Mouse (Mus musculus): ENCODE results near the gene Rpl3. TPM values are rescaled to one million over a fixed set of nuclear protein-coding genes. Genes with fewer than 3 reads are reported as not detected.

Gene Rpl3
- polyA plus RNA-seq, 1 experiment from 2014 or later = 1,003 TPM

- Histone ChIP-seq H3K4me1 (ENCODE audit: control insufficient read depth, insufficient read depth, low read length) (no peaks in the 10 kb centered on the region), H3K9me3 (ENCODE audit: control insufficient read depth, low read length) (0 out of 2 replicates have a peak, but pooled peaks cover 2% of the 10 kb centered on the region), H3K4me3 (ENCODE audit: low read depth, low read length) (no peak overlapping the region), H3K4me2 (ENCODE audit: low read depth) (no peak overlapping the region), H3K9ac (ENCODE audit: low read length) (no peak overlapping the region), H3K36me3 (ENCODE audit: control insufficient read depth, insufficient read depth, low read length) (no peaks in the 10 kb centered on the region), H3K27me3 (ENCODE audit: control insufficient read depth, insufficient read depth, low read length) (no peaks in the 10 kb centered on the region), H3K27ac (ENCODE audit: low read depth, low read length) (no peak overlapping the region)
- ATAC-seq (ENCODE audit: insufficient read depth, low FRiP score, low TSS enrichment) (no peak), DNase-seq (ENCODE audit: low spot score) (no peak)
- 77% methylated on average over 2 of the region's 2 CpGs for WGBS
These were observed 44.4 kb downstream of the Rpl3 start for GRCm38 (mm10) chr15:80047242-80047641.

- H3K27me3 ChIP-seq (ENCODE audit: control insufficient read depth, insufficient read depth, low read length) = no peaks in the 10 kb centered on the region
- H3K4me1 ChIP-seq (ENCODE audit: control insufficient read depth, insufficient read depth, low read length) = no peaks in the 10 kb centered on the region
- H3K9me3 ChIP-seq (ENCODE audit: control insufficient read depth, low read length) = 0 out of 2 replicates have a peak, but pooled peaks cover 2% of the 10 kb centered on the region
- ATAC-seq (ENCODE audit: insufficient read depth, low FRiP score, low TSS enrichment) (no peak), DNase-seq (ENCODE audit: low spot score) (no peak)
- H3K4me2 ChIP-seq (ENCODE audit: low read depth) = no peak overlapping the region
- 94% methylated on average over 2 of the region's 2 CpGs for WGBS
- H3K4me3 ChIP-seq (ENCODE audit: low read depth, low read length) = no peak overlapping the region
- H3K36me3 ChIP-seq (ENCODE audit: control insufficient read depth, insufficient read depth, low read length) = no peaks in the 10 kb centered on the region
- H3K27ac ChIP-seq (ENCODE audit: low read depth, low read length) = no peak overlapping the region
- no peak overlapping the region for H3K9ac ChIP-seq (ENCODE audit: low read length)
These were observed 45.9 kb downstream of the Rpl3 start for GRCm38 (mm10) chr15:80045749-80046148.

- H3K4me1 ChIP-seq (ENCODE audit: control insufficient read depth, insufficient read depth, low read length) = no peaks in the 10 kb centered on the region
- WGBS = 91% methylated on average over 10 of the region's 10 CpGs
- no peak overlapping the region for H3K4me3 ChIP-seq (ENCODE audit: low read depth, low read length)
- no peaks in the 10 kb centered on the region for H3K36me3 ChIP-seq (ENCODE audit: control insufficient read depth, insufficient read depth, low read length)
- H3K27ac ChIP-seq (ENCODE audit: low read depth, low read length) = no peak overlapping the region
- no peak overlapping the region for H3K9ac ChIP-seq (ENCODE audit: low read length)
- DNase-seq (ENCODE audit: low spot score) (no peak), ATAC-seq (ENCODE audit: insufficient read depth, low FRiP score, low TSS enrichment) (no peak)
- 0 out of 2 replicates have a peak, but pooled peaks cover 2% of the 10 kb centered on the region for H3K9me3 ChIP-seq (ENCODE audit: control insufficient read depth, low read length)
- H3K27me3 ChIP-seq (ENCODE audit: control insufficient read depth, insufficient read depth, low read length) = no peaks in the 10 kb centered on the region
- H3K4me2 ChIP-seq (ENCODE audit: low read depth) = no peak overlapping the region
These were observed 47.4 kb downstream of the Rpl3 start for GRCm38 (mm10) chr15:80044249-80044648.

GRCm38 (mm10) chr15:80042152-80042551 is 49.5 kb downstream of the Rpl3 start:
- WGBS = 68% methylated on average over 4 of the region's 4 CpGs
- H3K4me1 ChIP-seq (ENCODE audit: control insufficient read depth, insufficient read depth, low read length) = no peaks in the 10 kb centered on the region
- DNase-seq (ENCODE audit: low spot score) (no peak), ATAC-seq (ENCODE audit: insufficient read depth, low FRiP score, low TSS enrichment) (no peak)
- no peaks in the 10 kb centered on the region for H3K27me3 ChIP-seq (ENCODE audit: control insufficient read depth, insufficient read depth, low read length)
- H3K36me3 ChIP-seq (ENCODE audit: control insufficient read depth, insufficient read depth, low read length) = no peaks in the 10 kb centered on the region
- no peak overlapping the region for H3K4me3 ChIP-seq (ENCODE audit: low read depth, low read length)
- H3K4me2 ChIP-seq (ENCODE audit: low read depth) = no peak overlapping the region
- no peak overlapping the region for H3K27ac ChIP-seq (ENCODE audit: low read depth, low read length)
- H3K9me3 ChIP-seq (ENCODE audit: control insufficient read depth, low read length) = 0 out of 2 replicates have a peak, but pooled peaks cover 2% of the 10 kb centered on the region
- no peak overlapping the region for H3K9ac ChIP-seq (ENCODE audit: low read length)

GRCm38 (mm10) chr15:80038110-80038391 is 53.6 kb downstream of the Rpl3 start:
- Histone ChIP-seq H3K27ac (ENCODE audit: low read depth, low read length) (no peak overlapping the region), H3K36me3 (ENCODE audit: control insufficient read depth, insufficient read depth, low read length) (no peaks in the 10 kb centered on the region), H3K27me3 (ENCODE audit: control insufficient read depth, insufficient read depth, low read length) (no peaks in the 10 kb centered on the region), H3K4me3 (ENCODE audit: low read depth, low read length) (no peak overlapping the region), H3K4me2 (ENCODE audit: low read depth) (no peak overlapping the region), H3K4me1 (ENCODE audit: control insufficient read depth, insufficient read depth, low read length) (no peaks in the 10 kb centered on the region), H3K9ac (ENCODE audit: low read length) (no peak overlapping the region), H3K9me3 (ENCODE audit: control insufficient read depth, low read length) (no peaks in the 10 kb centered on the region)
- ATAC-seq (ENCODE audit: insufficient read depth, low FRiP score, low TSS enrichment) = no peak
- DNase-seq (ENCODE audit: low spot score) = no peak
- WGBS = 100% methylated on average over 2 of the region's 2 CpGs

GRCm38 (mm10) chr15:80037255-80038109 is 54.2 kb downstream of the Rpl3 start:
- Histone ChIP-seq H3K36me3 (ENCODE audit: control insufficient read depth, insufficient read depth, low read length) (no peaks in the 10 kb centered on the region), H3K4me2 (ENCODE audit: low read depth) (no peak overlapping the region), H3K27ac (ENCODE audit: low read depth, low read length) (no peak overlapping the region), H3K9me3 (ENCODE audit: control insufficient read depth, low read length) (no peaks in the 10 kb centered on the region), H3K27me3 (ENCODE audit: control insufficient read depth, insufficient read depth, low read length) (no peaks in the 10 kb centered on the region), H3K4me3 (ENCODE audit: low read depth, low read length) (no peak overlapping the region), H3K9ac (ENCODE audit: low read length) (no peak overlapping the region), H3K4me1 (ENCODE audit: control insufficient read depth, insufficient read depth, low read length) (no peaks in the 10 kb centered on the region)
- WGBS = 89% methylated on average over 11 of the region's 11 CpGs
- ATAC-seq (ENCODE audit: insufficient read depth, low FRiP score, low TSS enrichment) = no peak
- no peak for DNase-seq (ENCODE audit: low spot score)

GRCm38 (mm10) chr15:80035341-80035885 is 56.3 kb downstream of the Rpl3 start:
- H3K9ac ChIP-seq (ENCODE audit: low read length) = no peak overlapping the region
- DNase-seq (ENCODE audit: low spot score) (no peak), ATAC-seq (ENCODE audit: insufficient read depth, low FRiP score, low TSS enrichment) (no peak)
- no peak overlapping the region for H3K27ac ChIP-seq (ENCODE audit: low read depth, low read length)
- no peak overlapping the region for H3K4me2 ChIP-seq (ENCODE audit: low read depth)
- no peak overlapping the region for H3K4me3 ChIP-seq (ENCODE audit: low read depth, low read length)
- no peaks in the 10 kb centered on the region for H3K9me3 ChIP-seq (ENCODE audit: control insufficient read depth, low read length)
- 84% methylated on average over 6 of the region's 6 CpGs for WGBS
- no peaks in the 10 kb centered on the region for H3K36me3 ChIP-seq (ENCODE audit: control insufficient read depth, insufficient read depth, low read length)
- H3K27me3 ChIP-seq (ENCODE audit: control insufficient read depth, insufficient read depth, low read length) = no peaks in the 10 kb centered on the region
- H3K4me1 ChIP-seq (ENCODE audit: control insufficient read depth, insufficient read depth, low read length) = no peaks in the 10 kb centered on the region

- H3K27me3 ChIP-seq (ENCODE audit: control insufficient read depth, insufficient read depth, low read length) = no peaks in the 10 kb centered on the region
- ATAC-seq (ENCODE audit: insufficient read depth, low FRiP score, low TSS enrichment) = no peak
- no peaks in the 10 kb centered on the region for H3K36me3 ChIP-seq (ENCODE audit: control insufficient read depth, insufficient read depth, low read length)
- H3K4me2 ChIP-seq (ENCODE audit: low read depth) = no peak overlapping the region
- no peaks in the 10 kb centered on the region for H3K4me1 ChIP-seq (ENCODE audit: control insufficient read depth, insufficient read depth, low read length)
- H3K9me3 ChIP-seq (ENCODE audit: control insufficient read depth, low read length) = no peaks in the 10 kb centered on the region
- no peak for DNase-seq (ENCODE audit: low spot score)
- no peak overlapping the region for H3K27ac ChIP-seq (ENCODE audit: low read depth, low read length)
- no peak overlapping the region for H3K9ac ChIP-seq (ENCODE audit: low read length)
- no peak overlapping the region for H3K4me3 ChIP-seq (ENCODE audit: low read depth, low read length)
These were observed 56.8 kb downstream of the Rpl3 start for GRCm38 (mm10) chr15:80034913-80035312.

- H3K4me3 ChIP-seq (ENCODE audit: low read depth, low read length) = no peak overlapping the region
- no peaks in the 10 kb centered on the region for H3K36me3 ChIP-seq (ENCODE audit: control insufficient read depth, insufficient read depth, low read length)
These were observed 57.3 kb downstream of the Rpl3 start for GRCm38 (mm10) chr15:80034366-80034765.

More at GRCm38 (mm10) chr15:80034366-80034765, 57.3 kb downstream of the Rpl3 start:
- Histone ChIP-seq H3K9me3 (ENCODE audit: control insufficient read depth, low read length) (no peaks in the 10 kb centered on the region), H3K4me2 (ENCODE audit: low read depth) (no peak overlapping the region), H3K9ac (ENCODE audit: low read length) (no peak overlapping the region), H3K27ac (ENCODE audit: low read depth, low read length) (no peak overlapping the region), H3K27me3 (ENCODE audit: control insufficient read depth, insufficient read depth, low read length) (no peaks in the 10 kb centered on the region), H3K4me1 (ENCODE audit: control insufficient read depth, insufficient read depth, low read length) (no peaks in the 10 kb centered on the region)
- WGBS = 72% methylated on average over 7 of the region's 7 CpGs
- DNase-seq (ENCODE audit: low spot score) (no peak), ATAC-seq (ENCODE audit: insufficient read depth, low FRiP score, low TSS enrichment) (no peak)
